Mouse (Mus musculus) liver, embryonic 14.5 days (tissue): Measurements from ENCODE around the gene Wt1.

Experiments used
- CTCF ChIP-seq: IDR thresholded peaks from 2 replicates; pipeline ENCODE4 v1.5.1; 2016; ENCODE audit warnings: antibody characterized with exemption, low read depth, control low read depth
- EP300 ChIP-seq: IDR thresholded peaks from 2 replicates; pipeline ENCODE4 v1.6.1; 2016; ENCODE audit warnings: antibody characterized with exemption, low read depth

DNA sequence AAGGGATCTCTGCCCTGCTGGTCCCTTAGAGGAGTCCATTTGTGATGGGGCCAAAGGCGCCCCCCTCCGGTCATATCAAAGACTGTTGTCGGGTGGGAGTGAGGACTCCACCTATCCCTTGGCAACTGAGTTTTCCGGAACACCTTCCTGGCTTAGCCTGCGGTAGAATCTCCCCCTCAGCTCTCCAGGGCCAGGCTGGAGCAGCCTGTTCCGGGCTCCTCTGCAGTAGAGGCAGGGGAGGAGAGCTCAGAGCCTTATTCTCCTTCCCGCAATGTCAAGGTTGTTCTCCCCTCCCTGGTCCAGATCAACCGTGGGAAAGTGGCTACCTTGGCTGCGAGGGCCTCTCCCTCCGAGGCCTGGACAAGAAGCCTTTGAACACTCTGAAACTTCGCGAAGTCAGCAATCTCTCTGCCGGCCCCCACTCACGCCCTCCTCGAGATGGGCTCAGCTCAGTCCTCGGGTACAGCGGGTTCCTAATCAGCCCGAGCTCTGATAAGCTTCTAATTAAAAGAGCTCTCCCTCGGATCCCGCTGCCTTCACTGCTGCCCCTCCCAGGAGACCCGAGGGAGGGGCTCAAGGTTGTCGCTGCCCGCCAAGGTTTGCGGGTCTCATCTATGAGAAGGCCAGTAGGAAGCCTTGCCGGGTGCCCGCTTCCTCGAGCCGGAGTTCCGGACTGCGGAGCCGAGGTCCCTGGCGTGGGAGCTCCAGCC lies 4.2 kb downstream of the Wt1 start:
- TF ChIP-seq CTCF (peak; percentile 20; the same call in 1 of the 2 replicates), EP300 (no peak)
